Mouse (Mus musculus): ENCODE data around the gene Fbxo48. TPM values are rescaled to one million over a fixed set of nuclear protein-coding genes. Genes with fewer than 3 reads are reported as not detected.

Gene Fbxo48
- polyA plus RNA-seq, 1 experiment from 2014 or later, result 2.8 TPM

GRCm38 (mm10) chr11:16956115-16956862 lies 5.1 kb downstream of the Fbxo48 start:
- DNase-seq (ENCODE audit: low spot score) (no peak), ATAC-seq (replicated peaks; ENCODE audit: low FRiP score) (no peak)
- Histone ChIP-seq H3K27ac (ENCODE audit: low read depth, low read length) (no peak overlapping the region), H3K36me3 (ENCODE audit: control insufficient read depth, insufficient read depth, low read length) (no peaks in the 10 kb centered on the region), H3K9me3 (ENCODE audit: control insufficient read depth, low read length) (no peaks in the 10 kb centered on the region), H3K9ac (ENCODE audit: low read length) (no peak overlapping the region), H3K4me1 (replicated peaks; ENCODE audit: control insufficient read depth, insufficient read depth, low read length) (0 out of 2 replicates have a peak, but pooled peaks cover 4% of the 10 kb centered on the region), H3K4me3 (ENCODE audit: low read depth, low read length) (no peak overlapping the region), H3K27me3 (ENCODE audit: control insufficient read depth, insufficient read depth, low read length) (no peaks in the 10 kb centered on the region), H3K4me2 (ENCODE audit: low read depth, low read length, severe bottlenecking) (no peak overlapping the region)
- 90% methylated on average over 6 of the region's 6 CpGs for WGBS

GRCm38 (mm10) chr11:16957030-16957429 lies 5.9 kb downstream of the Fbxo48 start:
- H3K4me1 ChIP-seq (replicated peaks; ENCODE audit: control insufficient read depth, insufficient read depth, low read length), result 0 out of 2 replicates have a peak, but pooled peaks cover under 1% of the 10 kb centered on the region
- no peak overlapping the region for H3K9ac ChIP-seq (ENCODE audit: low read length)
- no peak overlapping the region for H3K4me3 ChIP-seq (ENCODE audit: low read depth, low read length)
- H3K4me2 ChIP-seq (ENCODE audit: low read depth, low read length, severe bottlenecking), result no peak overlapping the region
- H3K36me3 ChIP-seq (ENCODE audit: control insufficient read depth, insufficient read depth, low read length), result no peaks in the 10 kb centered on the region
- DNase-seq (ENCODE audit: low spot score) (no peak), ATAC-seq (replicated peaks; ENCODE audit: low FRiP score) (no peak)
- no peak overlapping the region for H3K27ac ChIP-seq (ENCODE audit: low read depth, low read length)
- H3K9me3 ChIP-seq (ENCODE audit: control insufficient read depth, low read length), result no peaks in the 10 kb centered on the region
- 93% methylated on average over 6 of the region's 6 CpGs for WGBS
- no peaks in the 10 kb centered on the region for H3K27me3 ChIP-seq (ENCODE audit: control insufficient read depth, insufficient read depth, low read length)

GRCm38 (mm10) chr11:16958520-16958919 lies 7.3 kb downstream of the Fbxo48 start:
- Histone ChIP-seq H3K4me2 (ENCODE audit: low read depth, low read length, severe bottlenecking) (no peak overlapping the region), H3K27me3 (ENCODE audit: control insufficient read depth, insufficient read depth, low read length) (no peaks in the 10 kb centered on the region), H3K27ac (ENCODE audit: low read depth, low read length) (no peak overlapping the region), H3K4me3 (ENCODE audit: low read depth, low read length) (no peak overlapping the region), H3K36me3 (ENCODE audit: control insufficient read depth, insufficient read depth, low read length) (no peaks in the 10 kb centered on the region), H3K9me3 (ENCODE audit: control insufficient read depth, low read length) (no peaks in the 10 kb centered on the region), H3K9ac (ENCODE audit: low read length) (no peak overlapping the region), H3K4me1 (replicated peaks; ENCODE audit: control insufficient read depth, insufficient read depth, low read length) (no peaks in the 10 kb centered on the region)
- WGBS, result 87% methylated on average over 1 of the region's 1 CpGs
- DNase-seq (ENCODE audit: low spot score), result no peak
- ATAC-seq (replicated peaks; ENCODE audit: low FRiP score), result no peak

- H3K9me3 ChIP-seq (ENCODE audit: control insufficient read depth, low read length), result no peaks in the 10 kb centered on the region
- no peak overlapping the region for H3K4me2 ChIP-seq (ENCODE audit: low read depth, low read length, severe bottlenecking)
- no peak for DNase-seq (ENCODE audit: low spot score)
- H3K36me3 ChIP-seq (ENCODE audit: control insufficient read depth, insufficient read depth, low read length), result no peaks in the 10 kb centered on the region
- H3K4me1 ChIP-seq (replicated peaks; ENCODE audit: control insufficient read depth, insufficient read depth, low read length), result no peaks in the 10 kb centered on the region
- no peak overlapping the region for H3K4me3 ChIP-seq (ENCODE audit: low read depth, low read length)
- 45% methylated on average over 2 of the region's 2 CpGs for WGBS
- no peak for ATAC-seq (replicated peaks; ENCODE audit: low FRiP score)
- no peak overlapping the region for H3K27ac ChIP-seq (ENCODE audit: low read depth, low read length)
- H3K27me3 ChIP-seq (ENCODE audit: control insufficient read depth, insufficient read depth, low read length), result no peaks in the 10 kb centered on the region
- H3K9ac ChIP-seq (ENCODE audit: low read length), result no peak overlapping the region
These were observed 16.6 kb downstream of the Fbxo48 start for GRCm38 (mm10) chr11:16967806-16968205.

GRCm38 (mm10) chr11:16969650-16970049 lies 18.5 kb downstream of the Fbxo48 start:
- Histone ChIP-seq H3K4me1 (replicated peaks; ENCODE audit: control insufficient read depth, insufficient read depth, low read length) (no peaks in the 10 kb centered on the region), H3K9me3 (ENCODE audit: control insufficient read depth, low read length) (no peaks in the 10 kb centered on the region), H3K27ac (ENCODE audit: low read depth, low read length) (no peak overlapping the region), H3K4me3 (ENCODE audit: low read depth, low read length) (no peak overlapping the region), H3K4me2 (ENCODE audit: low read depth, low read length, severe bottlenecking) (no peak overlapping the region), H3K36me3 (ENCODE audit: control insufficient read depth, insufficient read depth, low read length) (no peaks in the 10 kb centered on the region), H3K27me3 (ENCODE audit: control insufficient read depth, insufficient read depth, low read length) (no peaks in the 10 kb centered on the region), H3K9ac (ENCODE audit: low read length) (no peak overlapping the region)
- DNase-seq (ENCODE audit: low spot score) (no peak), ATAC-seq (replicated peaks; ENCODE audit: low FRiP score) (no peak)
- 83% methylated on average over 2 of the region's 2 CpGs for WGBS

- Histone ChIP-seq H3K4me2 (ENCODE audit: low read depth, low read length, severe bottlenecking) (no peak overlapping the region), H3K4me1 (replicated peaks; ENCODE audit: control insufficient read depth, insufficient read depth, low read length) (no peaks in the 10 kb centered on the region), H3K27ac (ENCODE audit: low read depth, low read length) (no peak overlapping the region), H3K27me3 (ENCODE audit: control insufficient read depth, insufficient read depth, low read length) (no peaks in the 10 kb centered on the region), H3K36me3 (ENCODE audit: control insufficient read depth, insufficient read depth, low read length) (no peaks in the 10 kb centered on the region), H3K4me3 (ENCODE audit: low read depth, low read length) (no peak overlapping the region), H3K9me3 (ENCODE audit: control insufficient read depth, low read length) (no peaks in the 10 kb centered on the region), H3K9ac (ENCODE audit: low read length) (no peak overlapping the region)
- ATAC-seq (replicated peaks; ENCODE audit: low FRiP score) (no peak), DNase-seq (ENCODE audit: low spot score) (no peak)
- 85% methylated on average over 3 of the region's 3 CpGs for WGBS
These were observed 20.9 kb downstream of the Fbxo48 start for GRCm38 (mm10) chr11:16972027-16972426.

GRCm38 (mm10) chr11:16973086-16973485 lies 21.9 kb downstream of the Fbxo48 start:
- Histone ChIP-seq H3K4me3 (ENCODE audit: low read depth, low read length) (no peak overlapping the region), H3K4me1 (replicated peaks; ENCODE audit: control insufficient read depth, insufficient read depth, low read length) (no peaks in the 10 kb centered on the region), H3K36me3 (ENCODE audit: control insufficient read depth, insufficient read depth, low read length) (no peaks in the 10 kb centered on the region), H3K27ac (ENCODE audit: low read depth, low read length) (no peak overlapping the region), H3K27me3 (ENCODE audit: control insufficient read depth, insufficient read depth, low read length) (no peaks in the 10 kb centered on the region), H3K9ac (ENCODE audit: low read length) (no peak overlapping the region), H3K9me3 (ENCODE audit: control insufficient read depth, low read length) (no peaks in the 10 kb centered on the region), H3K4me2 (ENCODE audit: low read depth, low read length, severe bottlenecking) (no peak overlapping the region)
- WGBS, result 89% methylated on average over 1 of the region's 1 CpGs
- no peak for DNase-seq (ENCODE audit: low spot score)
- no peak for ATAC-seq (replicated peaks; ENCODE audit: low FRiP score)

- Histone ChIP-seq H3K27ac (ENCODE audit: low read depth, low read length) (no peak overlapping the region), H3K4me1 (replicated peaks; ENCODE audit: control insufficient read depth, insufficient read depth, low read length) (no peaks in the 10 kb centered on the region), H3K36me3 (ENCODE audit: control insufficient read depth, insufficient read depth, low read length) (no peaks in the 10 kb centered on the region), H3K27me3 (ENCODE audit: control insufficient read depth, insufficient read depth, low read length) (no peaks in the 10 kb centered on the region), H3K4me3 (ENCODE audit: low read depth, low read length) (no peak overlapping the region), H3K9me3 (ENCODE audit: control insufficient read depth, low read length) (no peaks in the 10 kb centered on the region), H3K9ac (ENCODE audit: low read length) (no peak overlapping the region), H3K4me2 (ENCODE audit: low read depth, low read length, severe bottlenecking) (no peak overlapping the region)
- no peak for ATAC-seq (replicated peaks; ENCODE audit: low FRiP score)
- no peak for DNase-seq (ENCODE audit: low spot score)
- 90% methylated on average over 4 of the region's 4 CpGs for WGBS
These were observed 25.8 kb downstream of the Fbxo48 start for GRCm38 (mm10) chr11:16976937-16977336.

GRCm38 (mm10) chr11:16977611-16978010 lies 26.4 kb downstream of the Fbxo48 start:
- Histone ChIP-seq H3K4me1 (replicated peaks; ENCODE audit: control insufficient read depth, insufficient read depth, low read length) (no peaks in the 10 kb centered on the region), H3K9ac (ENCODE audit: low read length) (no peak overlapping the region), H3K9me3 (ENCODE audit: control insufficient read depth, low read length) (no peaks in the 10 kb centered on the region), H3K27me3 (ENCODE audit: control insufficient read depth, insufficient read depth, low read length) (no peaks in the 10 kb centered on the region), H3K4me3 (ENCODE audit: low read depth, low read length) (no peak overlapping the region), H3K27ac (ENCODE audit: low read depth, low read length) (no peak overlapping the region), H3K4me2 (ENCODE audit: low read depth, low read length, severe bottlenecking) (no peak overlapping the region), H3K36me3 (ENCODE audit: control insufficient read depth, insufficient read depth, low read length) (no peaks in the 10 kb centered on the region)
- ATAC-seq (replicated peaks; ENCODE audit: low FRiP score), result no peak
- WGBS, result 72% methylated on average over 2 of the region's 2 CpGs
- no peak for DNase-seq (ENCODE audit: low spot score)

All from forebrain, embryonic 11.5 days (tissue).